Mouse (Mus musculus) forebrain, embryonic 14.5 days (tissue): ENCODE results near the gene H2-DMa. TPM values are rescaled to one million over a fixed set of nuclear protein-coding genes. Genes with fewer than 3 reads are reported as not detected.
A peak's percentile ranks its signal among the peaks of the same experiment; 100 is the strongest.

Source experiments
- ATAC-seq: fragments of 200-750 bp; cut with Nextera tagmentation; 2 replicates; pipeline ENCODE4 v1.8.0; 2017; ENCODE audit warnings: mild to moderate bottlenecking, moderate library complexity
- DNase-seq: peaks from one replicate; pipeline ENCODE4 v3.0.0-alpha.2; 2015; ENCODE audit warnings: low spot score
- H3K27ac ChIP-seq: fragments of 300-500 bp; sonication (generic); 2 replicates; pipeline ENCODE4 v1.5.1; 2014; ENCODE audit warnings: low read depth, mild to moderate bottlenecking, control low read depth, low read length, moderate library complexity
- H3K27me3 ChIP-seq: fragments of 300-500 bp; sonication (generic); replicated peaks from 2 replicates; pipeline ENCODE4 v1.6.1; 2014; ENCODE audit warnings: low read length, control low read depth, mixed read lengths; ENCODE audit not compliant: control insufficient read depth, insufficient read depth
- H3K36me3 ChIP-seq: fragments of 300-500 bp; sonication (generic); 2 replicates; pipeline ENCODE4 v1.6.1; 2014; ENCODE audit warnings: low read length, control low read depth; ENCODE audit not compliant: control insufficient read depth, insufficient read depth
- H3K4me1 ChIP-seq: fragments of 300-500 bp; sonication (generic); 2 replicates; pipeline ENCODE4 v1.6.1; 2014; ENCODE audit warnings: antibody characterized with exemption, low read length, control low read depth; ENCODE audit not compliant: control insufficient read depth, insufficient read depth
- H3K4me2 ChIP-seq: fragments of 300-500 bp; sonication (generic); 2 replicates; pipeline ENCODE4 v1.6.1; 2014; ENCODE audit warnings: mild to moderate bottlenecking, control low read depth, low read length
- H3K4me3 ChIP-seq: fragments of 300-500 bp; sonication (generic); 2 replicates; pipeline ENCODE4 v1.5.1; 2014; ENCODE audit warnings: low read depth, low read length, control low read depth
- H3K9ac ChIP-seq: fragments of 300-500 bp; sonication (generic); 2 replicates; pipeline ENCODE4 v1.6.1; 2014; ENCODE audit warnings: mild to moderate bottlenecking, low read length, control low read depth, moderate library complexity
- H3K9me3 ChIP-seq: fragments of 300-500 bp; sonication (generic); replicated peaks from 2 replicates; pipeline ENCODE4 v1.6.1; 2016; ENCODE audit warnings: low read length, control low read depth, mixed read lengths; ENCODE audit not compliant: control insufficient read depth
- WGBS: fragments of 180-500 bp; shearing (Covaris S2); extraction: QIAGEN DNeasy Blood & Tissue Kit; methylation state at CpG from one replicate; pipeline ENCODE4 v1.1.7; 2014; 5-methylcytosine and 5-hydroxymethylcytosine counted together
- polyA plus RNA-seq: library from polyadenylated mRNA; unstranded; fragments of >200 nt; fragmentation: Nextera tagmentation; extraction: Ambion mirVana; gene quantifications from 2 replicates; pipeline ENCODE4 v1.2.1, GENCODE M21; 2014

Gene H2-DMa
- polyA plus RNA-seq, 1 experiment from 2014 or later: 11.6 TPM

- Histone ChIP-seq H3K4me2 (no peak overlapping the region), H3K27me3 (no peaks in the 10 kb centered on the region), H3K4me3 (no peak overlapping the region), H3K9ac (no peak overlapping the region), H3K36me3 (no peaks in the 10 kb centered on the region), H3K4me1 (no peaks in the 10 kb centered on the region), H3K9me3 (0 out of 2 replicates have a peak, but pooled peaks cover 2% of the 10 kb centered on the region), H3K27ac (no peak overlapping the region)
- 93% methylated on average over 5 of the region's 5 CpGs for WGBS
- no peak for DNase-seq
- ATAC-seq: no peak
Measured at GRCm38 (mm10) chr17:34172528-34172927, 53.2 kb downstream of the H2-DMa start.

- H3K4me1 ChIP-seq: no peaks in the 10 kb centered on the region
- no peak overlapping the region for H3K4me3 ChIP-seq
- 0 out of 2 replicates have a peak, but pooled peaks cover 2% of the 10 kb centered on the region for H3K9me3 ChIP-seq
- 62% methylated on average over 1 of the region's 1 CpGs for WGBS
- H3K4me2 ChIP-seq: no peak overlapping the region
- no peak for ATAC-seq
- no peaks in the 10 kb centered on the region for H3K36me3 ChIP-seq
- no peak overlapping the region for H3K9ac ChIP-seq
- H3K27ac ChIP-seq: no peak overlapping the region
- no peak for DNase-seq
- no peaks in the 10 kb centered on the region for H3K27me3 ChIP-seq
Measured at GRCm38 (mm10) chr17:34174075-34174474, 54.7 kb downstream of the H2-DMa start.

DNA sequence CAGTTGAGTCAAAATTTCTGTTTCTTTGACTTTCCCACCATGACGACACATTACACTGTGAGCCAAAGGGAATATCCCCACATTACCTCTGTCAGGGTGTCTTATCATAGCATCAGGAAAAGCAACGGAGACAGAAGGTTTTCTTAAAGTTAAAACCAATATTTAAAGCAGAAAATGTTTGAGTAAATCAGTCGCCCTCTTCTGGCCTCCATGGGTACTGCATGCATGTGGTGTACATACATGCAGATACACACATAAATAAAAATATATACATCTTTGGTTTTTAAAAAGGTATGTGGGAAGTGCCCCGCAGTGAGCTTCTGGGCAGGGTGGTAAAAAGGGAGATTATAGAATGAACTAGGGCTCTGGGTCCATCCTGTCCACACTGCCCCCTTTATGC lies 57.8 kb downstream of the H2-DMa start:
- Histone ChIP-seq H3K9ac (no peak overlapping the region), H3K4me3 (no peak overlapping the region), H3K27ac (no peak overlapping the region), H3K27me3 (no peaks in the 10 kb centered on the region), H3K36me3 (no peaks in the 10 kb centered on the region), H3K9me3 (0 out of 2 replicates have a peak, but pooled peaks cover 2% of the 10 kb centered on the region), H3K4me2 (no peak overlapping the region), H3K4me1 (no peaks in the 10 kb centered on the region)
- ATAC-seq (no peak), DNase-seq (no peak)
- WGBS: 70% methylated on average over 4 of the region's 4 CpGs

DNA sequence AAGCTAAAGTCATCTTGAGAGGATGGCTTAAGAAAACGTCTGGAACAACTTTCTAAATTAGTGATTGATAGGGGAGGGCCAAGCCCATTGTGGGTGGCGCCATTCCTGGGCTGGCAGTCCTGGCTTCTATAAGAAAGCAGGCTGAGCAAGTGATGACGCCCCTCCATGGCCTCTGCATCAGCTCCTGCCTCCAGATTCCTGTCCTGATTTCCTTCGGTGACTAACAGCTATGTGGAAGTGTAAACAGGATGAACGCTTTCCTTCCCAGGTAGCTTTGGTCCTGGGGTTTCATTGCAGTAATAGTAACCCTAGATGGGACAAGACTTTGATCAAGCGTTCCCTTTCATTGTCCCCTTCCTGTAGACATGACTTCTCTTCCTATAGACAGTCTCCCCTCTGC lies 59.7 kb downstream of the H2-DMa start:
- Histone ChIP-seq H3K36me3 (no peaks in the 10 kb centered on the region), H3K4me2 (no peak overlapping the region), H3K4me1 (no peaks in the 10 kb centered on the region), H3K27me3 (0 out of 2 replicates have a peak, but pooled peaks cover 2% of the 10 kb centered on the region), H3K27ac (no peak overlapping the region), H3K9ac (no peak overlapping the region), H3K9me3 (0 out of 2 replicates have a peak, but pooled peaks cover 2% of the 10 kb centered on the region), H3K4me3 (no peak overlapping the region)
- no peak for DNase-seq
- 70% methylated on average over 6 of the region's 6 CpGs for whole genome bisulfite sequencing
- ATAC-seq: no peak

DNA sequence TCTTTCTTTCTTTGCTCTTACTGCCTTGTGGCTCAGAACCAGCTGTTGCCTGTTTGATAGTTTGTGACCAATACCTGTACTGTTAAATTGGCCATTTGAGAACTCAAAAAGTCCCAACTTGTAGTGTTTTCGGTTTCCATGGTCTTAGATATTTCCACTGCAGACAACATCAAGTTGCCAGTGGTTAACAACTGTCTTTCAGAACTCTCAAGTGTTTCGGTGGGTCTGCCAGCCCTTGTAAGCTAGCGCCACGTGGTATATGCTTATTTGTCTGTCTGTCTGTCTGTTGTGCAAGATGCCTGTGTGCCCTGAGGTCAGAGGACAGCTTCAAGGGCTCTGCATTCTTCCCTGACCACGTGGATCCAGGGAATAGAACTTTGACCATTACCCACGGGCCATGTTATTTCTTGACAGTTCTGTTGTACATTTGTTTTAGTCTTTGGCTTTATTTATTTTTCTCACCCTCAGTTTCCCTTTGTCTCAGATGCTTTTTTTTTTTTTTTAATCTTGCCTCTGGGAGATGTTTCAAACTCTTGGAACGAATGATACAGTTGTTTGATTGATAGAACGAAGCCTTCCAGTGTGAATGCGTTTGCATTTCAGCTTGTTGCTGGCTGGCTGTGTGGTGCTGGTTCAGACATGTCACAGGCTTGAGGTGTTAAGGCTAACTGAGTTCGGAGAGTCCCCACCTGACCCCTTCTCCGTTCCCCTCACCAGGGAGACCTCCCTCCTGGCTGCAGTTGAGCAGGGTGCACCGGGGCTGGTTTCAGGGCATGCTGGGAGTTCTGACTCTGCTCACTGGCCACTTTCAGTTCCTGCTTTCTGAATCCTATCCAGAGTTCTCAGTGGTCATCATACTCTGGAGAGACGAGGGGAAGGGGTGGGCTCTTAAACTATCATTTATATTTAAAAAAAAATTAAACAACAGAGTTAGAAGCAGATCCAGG lies 60.8 kb downstream of the H2-DMa start:
- 0 out of 2 replicates have a peak, but pooled peaks cover 3% of the 10 kb centered on the region for H3K27me3 ChIP-seq
- no peaks in the 10 kb centered on the region for H3K36me3 ChIP-seq
- no peak overlapping the region for H3K9ac ChIP-seq
- no peak overlapping the region for H3K27ac ChIP-seq
- H3K4me3 ChIP-seq: no peak overlapping the region
- H3K4me1 ChIP-seq: no peaks in the 10 kb centered on the region
- WGBS: 76% methylated on average over 13 of the region's 13 CpGs
- no peak for ATAC-seq
- H3K4me2 ChIP-seq: no peak overlapping the region
- 0 out of 2 replicates have a peak, but pooled peaks cover 2% of the 10 kb centered on the region for H3K9me3 ChIP-seq
- no peak for DNase-seq

GRCm38 (mm10) chr17:34183564-34184219 lies 64.4 kb downstream of the H2-DMa start:
- peaks cover 26% of the 10 kb centered on the region for H3K27me3 ChIP-seq
- no peaks in the 10 kb centered on the region for H3K9me3 ChIP-seq
- peaks cover 9% of the 10 kb centered on the region for H3K4me1 ChIP-seq
- no peak overlapping the region for H3K9ac ChIP-seq
- no peak for DNase-seq
- no peak overlapping the region for H3K27ac ChIP-seq
- H3K4me2 ChIP-seq: no peak overlapping the region
- no peaks in the 10 kb centered on the region for H3K36me3 ChIP-seq
- no peak overlapping the region for H3K4me3 ChIP-seq
- 77% methylated on average over 15 of the region's 15 CpGs for WGBS
- no peak for ATAC-seq

- no peak overlapping the region for H3K4me3 ChIP-seq
- peaks cover 9% of the 10 kb centered on the region for H3K4me1 ChIP-seq
- no peak overlapping the region for H3K4me2 ChIP-seq
- WGBS: 89% methylated on average over 9 of the region's 9 CpGs
- DNase-seq (no peak), ATAC-seq (no peak)
- H3K27ac ChIP-seq: no peak overlapping the region
- H3K27me3 ChIP-seq: peaks cover 32% of the 10 kb centered on the region
- no peaks in the 10 kb centered on the region for H3K9me3 ChIP-seq
- H3K36me3 ChIP-seq: no peaks in the 10 kb centered on the region
- H3K9ac ChIP-seq: no peak overlapping the region
Measured at GRCm38 (mm10) chr17:34185526-34185925, 66.2 kb downstream of the H2-DMa start.

DNA sequence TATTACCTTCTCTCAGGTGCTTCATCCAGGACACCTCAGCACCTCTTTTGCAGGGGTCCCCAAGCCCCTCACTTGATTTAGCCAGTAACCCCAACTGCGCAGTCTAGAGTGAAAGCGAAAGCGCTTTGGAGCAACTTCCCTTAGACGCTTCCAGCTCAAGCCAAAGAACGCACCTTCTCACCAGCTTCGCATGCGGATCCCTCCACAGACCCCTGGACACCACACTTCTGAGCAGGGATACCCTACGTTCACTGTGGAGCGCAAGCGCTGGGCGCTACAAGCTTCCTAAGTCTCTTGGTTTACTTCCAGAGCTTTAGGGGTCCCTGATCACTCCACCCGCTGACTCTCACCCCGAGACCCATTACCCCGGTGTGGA lies 67.5 kb downstream of the H2-DMa start:
- Histone ChIP-seq H3K27ac (no peak overlapping the region), H3K4me2 (peak overlapping the region; percentile 78), H3K36me3 (no peaks in the 10 kb centered on the region), H3K9me3 (no peaks in the 10 kb centered on the region), H3K4me1 (peaks cover 9% of the 10 kb centered on the region), H3K9ac (peak overlapping the region; percentile 61; the same call in 1 of the 2 replicates), H3K4me3 (peak overlapping the region; percentile 39), H3K27me3 (peaks cover 34% of the 10 kb centered on the region)
- ATAC-seq (no peak), DNase-seq (no peak)
- WGBS: 2% methylated on average over 14 of the region's 14 CpGs
